Mouse (Mus musculus) liver, embryonic 14.5 days (tissue): ENCODE measurements at regions not wholly inside any gene's neighbourhood (a gene's known extent, or its start where the extent isn't known, plus 50 kb on each side); places are given as distances from the start of the nearest gene placed in this dataset.

Experiments
- ATAC-seq: fragments of 200-750 bp; cut with Nextera tagmentation; 2 replicates; pipeline ENCODE4 v1.8.0; 2017; ENCODE audit warnings: moderate number of reproducible peaks, mild to moderate bottlenecking, moderate library complexity; ENCODE audit not compliant: insufficient read depth
- DNase-seq, 3 experiments: peaks; one replicate each; pipeline ENCODE4 v3.0.0-alpha.2; 2012 to 2013; ENCODE audit warnings: low read depth in 3 of 3, low spot score in 3 of 3
- H3K27ac ChIP-seq: fragments of 300-500 bp; sonication (generic); 2 replicates; pipeline ENCODE4 v1.5.1; 2014; ENCODE audit warnings: moderate library complexity, mild to moderate bottlenecking, control low read depth, inconsistent platforms
- H3K27me3 ChIP-seq: fragments of 300-500 bp; sonication (generic); 2 replicates; pipeline ENCODE4 v1.6.1; 2014; ENCODE audit warnings: mild to moderate bottlenecking, low read length, moderate library complexity; ENCODE audit not compliant: control insufficient read depth, insufficient read depth
- H3K36me3 ChIP-seq: fragments of 300-500 bp; sonication (generic); replicated peaks from 2 replicates; pipeline ENCODE4 v1.6.1; 2014; ENCODE audit warnings: low read depth; ENCODE audit not compliant: control insufficient read depth, insufficient read depth
- H3K4me1 ChIP-seq, 2 experiments: fragments of 200-500 bp in 1 of 2; fragments of 300-500 bp in 1 of 2; sonication (generic) in 1 of 2; replicated peaks; 2 replicates each; pipeline ENCODE4 v1.6.1; 2012 to 2014; ENCODE audit warnings: antibody characterized with exemption in 1 of 2, inconsistent platforms in 1 of 2, low read length in 1 of 2; ENCODE audit not compliant: control insufficient read depth in 2 of 2, insufficient read depth in 2 of 2
- H3K4me2 ChIP-seq: fragments of 300-500 bp; sonication (generic); 2 replicates; pipeline ENCODE4 v1.6.1; 2014; ENCODE audit warnings: low read depth, mild to moderate bottlenecking, control low read depth, moderate library complexity
- H3K4me3 ChIP-seq, 2 experiments: fragments of 200-500 bp in 1 of 2; fragments of 300-500 bp in 1 of 2; sonication (generic) in 1 of 2; 2 replicates each; pipeline ENCODE4 v1.5.1; 2012 to 2014; ENCODE audit warnings: low read depth in 2 of 2, low read length in 2 of 2, mild to moderate bottlenecking in 2 of 2, control low read depth in 1 of 2, inconsistent platforms in 1 of 2, moderate library complexity in 1 of 2; ENCODE audit not compliant: insufficient read depth in 1 of 2
- H3K9ac ChIP-seq: fragments of 300-500 bp; sonication (generic); replicated peaks from 2 replicates; pipeline ENCODE4 v1.6.1; 2014; ENCODE audit warnings: mild to moderate bottlenecking, control low read depth, moderate library complexity
- H3K9me3 ChIP-seq: fragments of 300-500 bp; sonication (generic); 2 replicates; pipeline ENCODE4 v1.6.1; 2016; ENCODE audit warnings: low read length, mixed read lengths; ENCODE audit not compliant: control insufficient read depth
- CTCF ChIP-seq: IDR thresholded peaks from 2 replicates; pipeline ENCODE4 v1.5.1; 2016; ENCODE audit warnings: antibody characterized with exemption, low read depth, control low read depth
- EP300 ChIP-seq: IDR thresholded peaks from 2 replicates; pipeline ENCODE4 v1.6.1; 2016; ENCODE audit warnings: antibody characterized with exemption, low read depth
- WGBS: fragments of 180-500 bp; shearing (Covaris S2); extraction: QIAGEN DNeasy Blood & Tissue Kit; methylation state at CpG from one replicate; pipeline ENCODE4 v1.1.7; 2014; ENCODE audit not compliant: insufficient replicate concordance; 5-methylcytosine and 5-hydroxymethylcytosine counted together

DNA sequence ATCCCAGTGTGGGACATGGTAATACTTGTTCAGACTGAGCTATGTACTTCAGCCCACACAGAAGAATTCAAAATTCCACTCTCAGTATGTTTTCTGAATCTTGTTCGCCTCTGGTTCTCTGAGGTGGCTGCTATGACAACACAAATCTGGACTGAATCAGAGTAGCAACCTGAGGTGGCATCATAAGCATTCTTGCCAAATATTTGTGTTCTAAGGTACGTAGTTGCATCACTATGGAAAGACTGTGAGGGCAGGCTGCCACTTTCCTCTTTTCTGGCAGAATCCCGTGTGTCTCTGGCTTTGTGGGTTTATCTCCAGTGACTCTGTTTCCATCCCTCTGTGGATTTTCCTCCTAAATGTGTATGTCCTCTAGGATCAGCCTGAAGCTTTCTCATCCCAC is 978.7 kb downstream of the Slc22a22 start:
- no peaks in the 10 kb centered on the region for H3K27me3 ChIP-seq
- TF ChIP-seq CTCF: no peak
- TF ChIP-seq EP300: no peak
- ATAC-seq (no peak), DNase-seq (no peak)
- no peak overlapping the region for H3K4me3 ChIP-seq
- no peak overlapping the region for H3K27ac ChIP-seq
- H3K9ac ChIP-seq: no peak overlapping the region
- 43% methylated on average over 3 of the region's 3 CpGs for WGBS
- H3K9me3 ChIP-seq: no peaks in the 10 kb centered on the region
- H3K4me1 ChIP-seq: no peaks in the 10 kb centered on the region
- no peak overlapping the region for H3K4me2 ChIP-seq
- no peaks in the 10 kb centered on the region for H3K36me3 ChIP-seq

DNA sequence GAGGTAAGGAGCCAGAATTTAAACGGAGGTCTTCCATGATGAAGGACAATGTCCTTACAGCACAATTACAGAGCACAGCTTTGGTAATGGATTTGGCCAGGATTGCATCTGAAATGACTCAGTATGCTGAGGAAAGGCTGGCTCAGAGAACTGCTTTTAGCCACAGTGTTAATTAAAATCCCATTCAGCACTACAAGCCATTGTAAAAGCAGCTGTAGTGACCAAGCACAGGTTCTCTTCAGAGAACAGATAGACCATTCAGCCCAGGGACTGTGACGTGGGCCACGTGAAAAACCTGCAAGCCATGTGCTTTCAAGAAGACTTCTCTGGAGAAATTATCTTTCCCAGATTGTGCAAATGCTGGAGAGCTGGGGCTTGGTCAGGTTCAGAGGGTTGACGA is 979.7 kb downstream of the Slc22a22 start:
- no peak for ATAC-seq
- H3K36me3 ChIP-seq: no peaks in the 10 kb centered on the region
- TF ChIP-seq CTCF: no peak
- no peak for TF ChIP-seq EP300
- no peak overlapping the region for H3K27ac ChIP-seq
- no peaks in the 10 kb centered on the region for H3K27me3 ChIP-seq
- WGBS: 44% methylated on average over 4 of the region's 4 CpGs
- H3K4me2 ChIP-seq: no peak overlapping the region
- H3K4me1 ChIP-seq: no peaks in the 10 kb centered on the region
- H3K9me3 ChIP-seq: no peaks in the 10 kb centered on the region
- no peak for DNase-seq
- H3K9ac ChIP-seq: no peak overlapping the region
- H3K4me3 ChIP-seq: no peak overlapping the region

DNA sequence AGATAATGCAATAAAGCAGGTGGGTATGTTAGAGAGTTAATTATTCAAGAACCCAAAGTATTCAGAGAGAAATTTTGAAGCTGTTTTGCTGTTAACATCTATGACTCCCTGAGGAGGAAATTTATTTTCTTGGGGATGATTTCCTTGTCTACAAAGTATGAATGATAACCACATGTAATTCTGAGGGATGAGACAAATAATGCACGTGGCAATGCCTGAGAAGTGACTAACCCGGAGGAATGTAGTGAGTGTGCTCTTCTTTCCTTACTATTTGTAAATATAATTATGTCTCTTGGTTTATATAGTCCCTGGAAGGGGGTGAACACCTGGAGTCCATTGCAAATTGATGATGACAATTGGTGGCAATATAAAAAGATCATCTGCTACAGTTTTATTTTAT is 981.1 kb downstream of the Slc22a22 start:
- H3K4me3 ChIP-seq: no peak overlapping the region
- H3K4me2 ChIP-seq: no peak overlapping the region
- no peak overlapping the region for H3K9ac ChIP-seq
- H3K27ac ChIP-seq: no peak overlapping the region
- no peaks in the 10 kb centered on the region for H3K9me3 ChIP-seq
- DNase-seq (no peak), ATAC-seq (no peak)
- 60% methylated on average over 2 of the region's 2 CpGs for WGBS
- TF ChIP-seq EP300: no peak
- TF ChIP-seq CTCF: no peak
- no peaks in the 10 kb centered on the region for H3K36me3 ChIP-seq
- no peaks in the 10 kb centered on the region for H3K27me3 ChIP-seq
- no peaks in the 10 kb centered on the region for H3K4me1 ChIP-seq

DNA sequence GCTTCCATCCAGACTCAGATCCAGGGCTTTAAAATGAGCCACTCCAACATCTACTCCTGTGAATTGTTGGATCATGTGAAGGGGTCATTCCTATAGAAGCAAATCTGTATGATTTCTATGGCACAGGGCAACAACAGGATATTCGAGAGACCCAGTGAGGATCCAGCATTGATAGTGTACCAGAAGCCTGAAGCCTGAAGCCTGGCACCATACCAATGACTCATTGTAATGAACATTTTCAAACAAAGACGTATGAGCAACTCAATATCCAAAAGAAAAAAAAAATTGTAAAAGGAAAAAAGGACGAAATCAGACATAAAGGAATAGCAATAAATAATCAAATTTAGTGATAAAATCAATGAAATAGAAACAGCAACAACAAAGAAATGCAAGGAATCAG is 991.5 kb downstream of the Slc22a22 start:
- H3K4me2 ChIP-seq: no peak overlapping the region

DNA sequence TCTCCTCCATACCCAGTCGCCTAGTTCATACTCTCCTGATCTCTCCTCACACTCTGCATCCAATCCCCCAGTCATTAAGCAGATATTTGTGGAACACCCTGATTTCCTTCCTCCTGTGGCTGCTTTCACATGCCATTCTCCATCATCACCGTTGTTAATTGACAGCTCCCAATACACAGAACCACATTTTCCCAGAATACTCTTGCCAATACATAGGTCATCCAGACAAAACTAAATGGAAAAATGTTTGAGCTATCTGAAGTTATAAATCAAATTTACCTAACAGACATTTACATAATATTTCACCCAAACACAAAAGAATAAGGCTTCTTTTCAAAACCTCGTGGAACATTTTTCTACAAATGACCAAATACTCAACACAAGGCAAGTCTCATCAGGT is 992.7 kb downstream of the Slc22a22 start:
- no peaks in the 10 kb centered on the region for H3K9me3 ChIP-seq
- H3K4me2 ChIP-seq: no peak overlapping the region
- 45% methylated on average over 3 of the region's 3 CpGs for WGBS
- H3K36me3 ChIP-seq: no peaks in the 10 kb centered on the region
- ATAC-seq: no peak
- no peak for DNase-seq
- no peak overlapping the region for H3K27ac ChIP-seq
- H3K9ac ChIP-seq: no peak overlapping the region
- no peaks in the 10 kb centered on the region for H3K4me1 ChIP-seq
- H3K27me3 ChIP-seq: no peaks in the 10 kb centered on the region
- TF ChIP-seq EP300 (no peak), CTCF (no peak)
- H3K4me3 ChIP-seq: no peak overlapping the region

More for the DNA sequence above, 991.5 kb downstream of the Slc22a22 start:
- Histone ChIP-seq H3K36me3 (no peaks in the 10 kb centered on the region), H3K4me1 (no peaks in the 10 kb centered on the region), H3K27me3 (no peaks in the 10 kb centered on the region), H3K9me3 (no peaks in the 10 kb centered on the region), H3K4me3 (no peak overlapping the region), H3K9ac (no peak overlapping the region), H3K27ac (no peak overlapping the region)
- TF ChIP-seq EP300 (no peak), CTCF (no peak)
- DNase-seq (no peak), ATAC-seq (no peak)
- WGBS: 44% methylated on average over 3 of the region's 3 CpGs

DNA sequence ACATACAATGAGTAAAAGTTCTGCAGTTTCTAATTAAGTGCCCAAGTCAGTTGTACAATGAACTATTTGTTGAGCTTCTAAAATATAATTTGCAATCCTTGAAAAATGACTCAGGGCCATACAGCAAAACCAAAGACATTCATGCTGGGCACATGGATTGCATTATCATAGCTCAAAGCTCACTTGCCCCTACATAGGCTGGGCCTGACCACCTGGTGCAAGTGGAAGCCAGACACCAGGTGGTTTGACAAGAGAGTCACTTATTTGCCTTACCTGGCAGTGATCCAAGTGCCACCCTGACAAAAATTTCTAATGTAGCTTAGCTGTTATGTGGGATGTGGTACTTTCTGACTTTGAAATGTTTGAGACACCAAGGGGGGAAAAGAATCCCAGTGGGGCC is 997.7 kb downstream of the Slc22a22 start:
- DNase-seq: no peak

More for the DNA sequence above, 997.7 kb downstream of the Slc22a22 start:
- Histone ChIP-seq H3K4me1 (no peaks in the 10 kb centered on the region), H3K9me3 (no peaks in the 10 kb centered on the region), H3K4me3 (no peak overlapping the region), H3K27me3 (no peaks in the 10 kb centered on the region), H3K9ac (no peak overlapping the region), H3K4me2 (no peak overlapping the region), H3K27ac (no peak overlapping the region), H3K36me3 (no peaks in the 10 kb centered on the region)
- ATAC-seq: no peak
- TF ChIP-seq EP300 (no peak), CTCF (no peak)
